Mouse (Mus musculus): ENCODE data around the gene Duxbl2. TPM values are rescaled to one million over a fixed set of nuclear protein-coding genes. Genes with fewer than 3 reads are reported as not detected.

The Duxbl2 gene
- total RNA-seq (2023), result not detected

DNA sequence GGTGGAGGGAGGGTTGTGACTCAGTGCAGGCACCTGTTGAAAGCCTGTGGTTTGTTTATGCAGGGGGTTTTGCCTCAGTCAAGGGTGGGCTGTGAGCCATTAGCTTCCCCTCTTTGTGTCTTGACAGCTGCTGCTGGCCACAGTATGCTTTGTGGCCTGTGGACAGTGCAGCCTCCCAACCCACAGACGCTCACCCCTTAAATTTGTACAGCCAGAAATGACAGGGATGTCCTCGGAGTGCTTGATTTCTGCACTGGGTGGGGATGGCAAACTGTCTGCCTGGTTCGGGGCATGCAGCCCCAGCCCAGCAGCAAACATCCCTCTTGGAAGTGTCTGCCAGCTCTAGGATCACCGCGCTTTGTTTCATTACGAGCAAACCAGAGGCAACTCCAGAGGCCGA is at the start of gene Duxbl2:
Duxbl2 (plus strand) TSS at position 200 of the 400 bp plus-strand sequence.

DNA sequence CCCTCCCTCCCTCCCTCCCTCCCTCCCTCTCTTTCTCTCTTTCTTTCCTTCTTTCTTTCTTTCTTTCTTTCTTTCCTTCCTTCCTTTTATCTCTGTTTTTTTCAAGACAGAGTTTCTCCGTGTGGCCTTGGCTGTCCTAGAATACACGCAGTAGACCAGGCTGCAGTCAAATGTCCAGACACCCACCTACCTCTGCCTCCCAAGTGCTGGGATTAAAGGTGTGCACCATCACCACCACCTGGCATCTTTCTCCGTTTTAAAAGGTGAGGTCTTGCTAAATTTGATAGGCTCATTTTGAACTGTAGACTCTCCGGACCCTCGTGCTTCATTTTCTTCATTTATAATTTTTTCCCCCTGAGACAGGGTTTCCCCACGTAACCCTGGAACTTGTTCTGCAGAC is 36.9 kb upstream of the Duxbl2 start, which contains the start of gene Cphx2:
Cphx2 (plus strand) TSS at position 301 of the 400 bp plus-strand sequence.

DNA sequence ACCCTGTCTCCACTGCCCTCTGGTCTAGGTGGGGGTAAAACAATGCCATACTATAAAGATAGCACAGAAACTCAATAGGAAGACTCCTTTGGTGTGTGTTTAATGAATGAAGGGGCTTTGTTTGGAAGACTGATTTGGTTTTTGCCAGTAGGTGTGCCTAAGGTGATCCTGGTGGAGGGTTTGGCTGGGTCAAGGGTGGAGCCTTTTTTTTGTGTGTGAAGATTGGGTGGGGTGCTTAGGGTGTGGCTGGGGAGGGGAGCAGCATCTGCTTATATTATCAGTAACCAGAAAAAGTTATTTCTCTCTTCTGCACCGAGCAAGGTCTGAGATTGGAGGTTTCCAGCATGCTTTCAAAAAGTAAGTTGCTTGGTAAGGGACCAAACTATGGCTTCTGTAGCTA is 36.2 kb upstream of the Duxbl2 start, which contains the start of gene Cphx3:
Cphx3 (plus strand) TSS at position 301 of the 400 bp plus-strand sequence.

Other genes with a start within 250 kb of the Duxbl2 start
- not detected for gene Plac9a, start 215.2 kb upstream of the Duxbl2 start, total RNA-seq (2023)
- gene Tmem254a, start 190.7 kb upstream of the Duxbl2 start, total RNA-seq (2023), result 5.9 TPM
- gene Cphx1, start 180.0 kb upstream of the Duxbl2 start, total RNA-seq (2023), result not detected
- gene Duxbl1, start 139.8 kb upstream of the Duxbl2 start, total RNA-seq (2023), result not detected
- not detected for gene Gm9780, start 75.6 kb upstream of the Duxbl2 start, total RNA-seq (2023)
- 10.5 TPM for gene Tmem254c, start 51.0 kb upstream of the Duxbl2 start, total RNA-seq (2023)
- gene Cphx2, start 36.8 kb upstream of the Duxbl2 start, total RNA-seq (2023), result not detected
- not detected for gene Cphx3, start 36.1 kb upstream of the Duxbl2 start, total RNA-seq (2023)
- gene Plac9b, start 64.1 kb downstream of the Duxbl2 start, total RNA-seq (2023), result not detected
- gene Tmem254b, start 88.7 kb downstream of the Duxbl2 start, total RNA-seq (2023), result 16.3 TPM
- not detected for gene Duxbl3, start 139.6 kb downstream of the Duxbl2 start, total RNA-seq (2023)